Mouse (Mus musculus) layer of hippocampus, postnatal 14 days (tissue): ENCODE data around the gene Tmem63c. TPM values are rescaled to one million over a fixed set of nuclear protein-coding genes. Genes with fewer than 3 reads are reported as not detected.

Source experiments
- DNase-seq, 2 experiments: peaks; one replicate each; pipeline ENCODE4 v3.0.0; 2021 to 2022; ENCODE audit warnings: low spot score in 2 of 2, mixed read lengths in 1 of 2
- long read RNA-seq, 2 experiments: library from polyadenylated mRNA; stranded (forward); transcript quantifications; one replicate each; pipeline ENCODE4 v2.0.0; 2021
- total RNA-seq, 2 experiments: library from RNA; stranded (reverse); gene quantifications; 2 replicates each; pipeline ENCODE4 v1.2.3; 2021

The Tmem63c gene
- total RNA-seq, result 10 to 100 TPM; 30.3 to 33.4 TPM
- long read RNA-seq, experiment 1, partial matches to known transcripts, result 7 of 16 reads
- long read RNA-seq, experiment 1, other reads (novel, unspliced or antisense), result 6 of 16 reads
- long read RNA-seq, experiment 2, partial matches to known transcripts, result 5 of 14 reads
- long read RNA-seq, experiment 2, other reads (novel, unspliced or antisense), result 6 of 14 reads

DNA sequence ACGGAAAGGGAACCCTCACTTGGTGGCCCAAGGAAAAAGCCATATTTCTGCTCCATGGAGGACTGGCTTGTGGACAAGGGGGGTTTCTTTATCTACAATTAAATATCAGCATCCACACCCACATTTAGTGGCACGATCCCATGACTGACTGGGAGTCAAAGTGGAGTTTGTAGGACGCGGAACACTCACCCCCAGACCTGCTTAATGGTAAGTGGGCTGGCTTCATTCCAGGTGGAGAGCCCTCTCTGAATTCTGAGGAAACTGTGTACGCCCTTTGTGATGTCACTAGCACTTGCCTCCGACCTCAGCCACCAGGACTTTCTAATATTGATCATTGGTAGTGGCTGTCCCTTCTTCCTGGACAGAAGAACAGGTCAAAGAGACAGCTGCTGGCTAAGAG is at the start of gene Tmem63c:
TSS of gene Tmem63c (plus strand) at position 301 of the 400 bp plus-strand sequence.
- DNase-seq, result no peak

DNA sequence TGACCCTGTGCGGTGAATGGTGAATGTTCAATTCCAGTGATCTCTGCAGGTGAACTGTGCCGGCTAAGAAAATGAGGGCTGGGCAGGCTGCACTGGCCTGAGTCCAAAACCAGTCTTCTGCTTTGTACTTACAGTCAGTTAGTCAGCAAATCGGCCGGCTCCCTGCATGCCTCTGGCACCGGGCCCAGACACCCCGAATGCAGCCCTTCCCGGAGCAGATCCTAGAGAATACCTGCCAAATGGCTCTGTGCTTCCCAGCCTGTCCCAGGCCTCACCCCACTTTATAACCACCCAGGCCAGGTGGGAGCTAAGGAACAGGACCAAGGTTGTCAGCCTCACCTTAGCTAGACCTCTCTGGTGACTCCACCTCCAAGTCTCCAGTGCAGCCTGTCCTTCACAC is 47.9 kb upstream of the Tmem63c start:
- DNase-seq, result no peak

DNA sequence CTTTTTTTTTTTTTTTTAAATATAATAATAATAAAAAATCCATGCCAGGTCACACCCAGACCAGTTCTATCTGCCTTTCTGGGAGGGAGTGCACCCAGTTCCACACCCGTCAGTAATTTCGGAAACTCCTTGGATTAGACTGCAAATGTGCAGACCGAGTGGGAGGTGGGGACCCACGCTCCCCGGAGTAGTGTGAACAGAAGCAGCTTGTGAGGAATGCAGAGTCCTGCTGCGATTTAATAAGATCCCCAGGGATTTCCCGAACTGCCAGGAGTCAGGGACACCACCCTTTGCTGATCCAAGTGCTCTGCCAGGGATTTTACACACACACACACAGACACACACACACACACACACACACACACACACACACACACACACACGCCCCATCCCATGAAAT is 47.4 kb upstream of the Tmem63c start:
- no peak for DNase-seq

DNA sequence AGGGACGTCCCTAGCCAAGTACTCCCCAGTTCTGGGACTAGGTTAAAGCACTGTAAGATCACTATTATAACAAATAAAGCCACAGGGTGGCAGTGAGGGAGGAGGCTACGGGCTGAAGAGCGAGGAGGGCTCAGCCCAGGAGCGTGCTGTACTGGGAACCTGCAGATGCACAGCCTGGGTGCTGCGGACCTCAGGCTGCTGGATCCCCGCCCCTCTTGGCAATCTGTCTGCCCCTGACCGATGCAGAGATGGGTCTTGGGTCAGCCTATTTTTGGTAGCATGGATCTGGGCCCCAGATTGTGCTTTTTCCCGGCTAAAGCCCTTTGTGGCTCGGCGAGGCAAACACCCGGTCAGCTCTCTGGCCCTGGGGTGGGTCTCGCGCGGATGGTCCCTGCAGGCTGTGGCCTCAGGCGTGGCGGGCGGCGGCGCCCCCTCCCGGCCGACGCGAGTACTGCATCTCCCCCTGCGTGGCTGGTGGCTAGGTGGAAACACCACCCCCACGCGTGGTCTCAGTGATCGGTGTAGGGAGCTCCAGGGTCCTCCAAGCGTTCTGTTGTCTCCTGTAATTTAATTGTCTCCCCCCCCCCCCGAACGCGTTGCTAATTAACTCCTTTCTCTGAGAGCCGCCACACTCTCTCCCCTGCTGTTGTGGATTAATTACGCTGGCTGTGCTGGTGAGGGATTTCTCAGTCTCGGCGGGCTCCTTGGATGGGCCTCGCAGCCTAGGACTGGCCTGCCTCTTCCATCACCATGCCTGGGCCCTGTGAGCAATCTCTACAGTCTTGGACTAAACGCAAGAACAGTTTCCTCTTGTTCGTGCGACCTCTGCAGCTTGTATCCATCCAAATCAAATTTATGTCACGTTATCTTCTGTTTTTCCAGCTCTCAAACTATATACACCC is 46.5 kb upstream of the Tmem63c start:
- DNase-seq, result peak; percentile 69 to 76

DNA sequence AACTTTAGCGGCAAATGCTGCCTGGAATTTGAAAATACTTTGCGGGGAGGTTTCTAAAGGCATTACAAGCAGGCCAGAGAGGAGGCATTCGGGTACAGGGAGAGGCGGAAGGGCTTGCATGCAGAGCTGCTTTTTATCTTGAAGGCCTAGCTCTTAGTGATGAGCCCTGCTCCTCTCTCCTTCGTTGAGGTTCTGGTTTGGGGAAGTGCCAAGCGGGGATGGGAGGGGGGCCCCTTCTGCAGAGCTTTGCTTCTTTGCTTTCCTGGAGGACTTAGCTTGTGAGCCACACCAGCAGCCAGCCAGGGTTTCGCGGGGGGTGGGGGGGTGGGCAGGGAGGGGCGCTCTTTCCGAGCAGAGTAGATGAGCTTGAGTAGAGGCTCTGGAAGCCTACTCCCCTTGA is 45.4 kb upstream of the Tmem63c start:
- DNase-seq, result no peak

DNA sequence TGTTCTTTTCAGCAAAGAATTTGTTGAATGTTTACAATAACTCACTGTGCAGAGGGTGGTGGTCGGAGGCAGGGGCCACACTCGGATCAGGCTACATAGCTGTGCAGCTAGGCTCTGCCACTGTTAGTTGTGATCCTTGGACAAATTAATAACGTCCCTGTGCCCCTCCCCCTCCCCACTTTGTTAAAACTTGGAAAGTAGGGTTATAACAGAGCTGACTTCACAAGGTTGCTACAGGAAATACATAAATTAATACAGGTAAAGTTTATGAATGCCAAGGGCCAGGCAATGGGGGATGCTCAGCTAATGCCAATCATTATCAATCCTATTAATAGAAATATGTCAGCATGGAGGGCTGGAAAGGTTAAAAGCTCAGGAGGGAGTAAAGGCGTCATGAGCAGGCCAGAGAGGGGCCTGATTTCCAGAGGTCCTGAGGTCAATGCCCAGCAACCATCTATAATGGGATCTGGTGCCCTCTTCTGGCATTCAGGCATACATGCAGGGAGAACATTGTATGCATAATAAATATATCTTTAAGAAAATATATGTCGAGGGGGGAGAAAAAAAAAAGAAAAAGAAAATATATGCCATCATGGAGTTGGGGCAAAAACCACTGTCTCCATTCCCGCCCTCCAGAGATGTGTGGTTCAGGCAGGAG is 44.5 kb upstream of the Tmem63c start:
- DNase-seq, result no peak

DNA sequence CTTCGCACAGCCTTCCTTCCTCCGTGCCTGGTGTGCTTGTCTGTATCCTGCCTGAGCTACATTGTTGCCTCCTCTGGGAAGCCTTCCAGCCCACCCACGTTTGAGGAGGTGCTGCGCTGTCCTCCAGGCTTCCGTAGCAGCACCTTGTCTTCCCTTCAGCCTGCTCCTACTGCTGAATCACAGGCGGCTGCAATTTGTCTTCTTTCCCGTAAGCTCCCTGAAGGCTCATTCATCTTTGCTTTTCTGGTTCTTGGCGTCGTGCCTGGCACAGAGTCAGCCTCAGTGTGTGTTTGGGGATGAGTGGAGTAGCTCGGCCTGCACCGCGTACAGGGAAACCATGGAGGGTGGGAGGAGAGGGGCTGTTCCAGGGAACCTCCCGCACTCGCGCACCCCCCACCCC is 43.3 kb upstream of the Tmem63c start:
- peak in 1 of 2 experiments; percentile 55 for DNase-seq

DNA sequence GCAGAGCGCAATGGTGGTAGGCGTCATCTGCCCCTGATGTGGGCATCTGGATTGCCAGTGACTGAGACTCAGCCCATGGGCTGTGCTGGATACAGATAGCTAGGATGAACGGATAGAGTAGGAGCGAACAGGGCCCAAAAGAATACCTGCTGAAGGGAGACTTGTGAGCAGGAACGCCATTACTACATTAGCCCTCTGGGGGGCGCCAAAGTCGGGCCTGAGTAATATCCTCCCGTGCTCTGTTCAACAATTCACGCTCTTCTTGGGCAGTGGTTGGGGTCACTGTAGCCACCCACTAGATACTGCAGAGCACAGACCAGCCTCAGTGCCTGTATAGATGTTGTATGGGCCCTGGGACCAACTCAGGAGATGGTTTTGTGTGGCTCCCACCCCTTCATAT is 40.0 kb upstream of the Tmem63c start:
- DNase-seq, result no peak

DNA sequence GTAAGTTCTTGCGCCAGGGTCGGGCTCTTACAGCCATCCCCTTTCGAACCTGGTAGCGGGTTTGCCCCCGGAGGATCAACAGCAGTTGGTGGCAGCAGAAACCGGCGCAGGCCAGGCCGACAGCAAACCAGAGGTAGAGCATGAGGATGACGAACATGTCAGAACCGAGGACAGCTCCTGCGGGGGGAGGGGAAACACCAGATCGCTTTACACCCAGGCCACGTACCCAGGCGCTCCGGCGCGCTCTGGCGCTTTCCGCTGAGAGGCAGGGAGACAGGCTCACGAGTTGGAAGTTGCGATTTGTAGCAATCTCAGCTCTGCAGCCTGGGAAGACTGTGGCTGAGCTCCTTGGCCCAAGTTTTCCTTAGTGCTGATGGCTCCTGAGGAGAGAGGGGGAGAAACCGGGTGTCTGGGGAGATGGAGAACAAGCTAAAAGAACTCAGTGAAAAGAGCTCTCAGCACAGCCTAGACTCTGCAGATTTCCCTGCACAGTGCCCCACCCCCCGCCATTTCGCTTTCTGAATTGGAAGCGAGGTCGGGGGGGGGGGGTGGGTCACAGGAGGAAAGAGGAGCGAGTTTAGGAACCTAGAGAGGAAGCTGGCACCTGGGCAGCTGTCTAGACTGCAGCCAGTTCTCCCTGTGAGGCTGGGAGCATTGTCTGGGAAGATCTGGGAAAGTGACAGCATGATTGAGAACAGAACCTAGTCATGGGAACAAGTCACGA is 37.5 kb upstream of the Tmem63c start:
- peak in 1 of 2 experiments; percentile 65 for DNase-seq

DNA sequence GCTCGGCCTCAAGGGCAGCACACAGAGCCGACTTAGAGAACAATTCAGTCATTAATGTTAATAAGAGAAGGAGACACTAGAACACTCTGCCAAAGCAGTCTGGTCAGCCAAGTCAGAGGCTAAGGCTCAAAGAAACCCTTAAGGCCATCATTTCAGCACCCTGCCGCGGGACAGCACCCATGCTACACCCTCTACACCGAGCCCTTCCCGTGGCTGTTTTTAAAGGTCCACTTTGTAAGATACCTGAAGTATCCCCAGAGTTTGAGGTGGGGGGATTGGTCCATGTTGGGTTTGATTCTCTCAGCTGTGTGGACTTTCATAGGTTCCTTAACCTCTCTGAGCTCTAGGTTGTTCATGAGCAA is 37.0 kb upstream of the Tmem63c start:
- no peak for DNase-seq

DNA sequence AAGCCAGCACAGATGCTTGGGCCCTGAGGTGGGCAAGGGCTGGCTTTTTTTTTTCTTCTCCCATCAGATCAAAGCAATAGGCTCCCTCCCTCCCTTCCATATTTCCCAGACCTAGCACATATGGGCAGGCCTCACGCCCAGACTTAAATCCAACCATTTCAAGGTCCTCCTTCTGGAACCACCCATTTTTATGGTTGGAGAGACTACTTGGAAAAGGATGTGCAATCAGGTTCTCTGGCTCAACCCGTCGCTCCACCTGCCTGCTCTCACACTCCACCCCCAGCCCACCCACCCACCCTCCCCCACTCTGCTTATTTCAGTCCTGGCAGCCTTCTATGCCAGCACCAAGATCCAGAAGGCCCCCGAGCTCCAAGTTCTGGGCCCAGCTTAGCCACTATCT is 34.6 kb upstream of the Tmem63c start:
- no peak for DNase-seq

DNA sequence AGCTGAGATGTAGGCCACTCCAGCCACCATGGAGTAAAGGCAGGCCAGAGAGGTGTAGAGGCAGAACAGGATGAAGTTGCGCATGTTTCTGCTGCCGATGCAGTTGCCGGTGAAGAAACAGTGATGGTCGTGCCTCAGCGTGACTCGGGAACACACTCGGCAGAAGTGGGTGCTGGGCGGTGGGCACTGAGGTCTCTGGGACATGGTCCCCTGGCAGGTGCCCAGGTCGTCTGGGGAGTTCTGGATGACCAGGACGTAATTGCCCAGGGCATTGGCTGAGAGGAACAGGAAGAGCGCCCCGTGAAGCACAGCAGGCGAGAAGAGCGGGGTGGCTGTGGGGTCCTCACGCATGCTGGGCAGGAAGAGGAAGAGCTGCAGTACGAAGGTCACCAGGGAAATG is 32.9 kb upstream of the Tmem63c start:
- DNase-seq, result no peak

DNA sequence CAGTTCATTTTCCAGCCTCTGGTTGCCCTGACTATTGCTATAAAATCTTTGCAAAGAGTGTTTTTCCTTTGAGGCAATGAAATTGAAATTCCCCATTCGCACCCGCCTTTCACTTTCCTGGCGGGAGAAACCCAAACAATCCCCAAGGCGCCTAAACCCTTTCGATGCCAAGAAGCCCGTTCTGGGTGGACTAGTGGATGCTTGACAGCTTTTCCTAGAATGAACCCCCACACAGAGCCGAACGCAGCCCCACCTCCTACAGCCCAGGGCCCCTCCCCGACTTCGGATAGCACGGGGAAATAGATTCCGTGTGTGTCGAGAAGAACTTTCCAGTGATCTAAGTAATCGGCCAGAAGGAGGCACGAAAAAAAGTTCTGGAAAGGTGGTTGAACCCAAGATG is 31.8 kb upstream of the Tmem63c start:
- DNase-seq, result no peak

DNA sequence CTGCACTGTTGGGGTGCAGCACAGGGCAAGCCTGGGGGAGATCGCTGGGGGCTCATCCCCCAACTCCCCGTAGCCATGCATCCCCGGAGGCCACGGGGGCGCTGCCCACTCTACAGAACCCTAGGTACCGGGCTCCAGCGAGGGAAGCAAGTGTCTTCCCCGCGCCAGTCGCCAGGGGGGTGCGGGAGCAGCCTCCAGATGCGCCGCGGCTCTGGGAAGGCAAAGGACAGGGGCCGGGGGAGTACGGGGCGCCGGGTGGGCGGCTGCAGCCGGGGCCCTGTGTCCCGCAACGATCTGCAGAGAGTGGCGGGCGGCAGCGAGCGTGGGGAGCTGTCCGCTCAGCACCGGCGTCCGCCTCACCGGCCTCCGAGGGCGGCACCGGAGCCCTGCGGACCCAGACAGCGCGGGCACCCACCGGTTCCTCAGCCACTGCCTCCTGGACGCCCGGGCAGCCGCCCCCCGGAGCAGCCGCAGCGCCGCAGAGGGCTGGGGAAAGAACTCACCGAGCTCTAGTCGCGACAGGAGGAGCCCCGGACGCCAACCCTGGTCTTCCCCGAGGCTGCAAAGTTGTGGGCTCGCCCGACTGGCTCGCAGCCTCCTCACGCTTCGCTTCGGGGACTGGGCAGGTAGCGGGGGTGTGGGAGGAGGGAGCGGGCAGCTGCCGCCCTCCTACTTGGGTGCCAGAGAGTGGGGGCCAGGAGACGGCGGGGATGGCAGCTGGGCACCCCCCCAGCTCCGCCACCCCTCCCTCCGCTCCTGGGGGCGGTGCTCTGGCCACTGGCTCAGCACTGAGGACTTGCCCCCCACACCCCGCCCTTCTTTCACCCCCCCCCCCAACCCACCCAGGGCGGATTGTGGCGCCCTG is 31.0 kb upstream of the Tmem63c start, which contains the start of gene Zdhhc22:
TSS of gene Zdhhc22 (minus strand) at position 541 of the 865 bp plus-strand sequence.
- DNase-seq, result no peak

DNA sequence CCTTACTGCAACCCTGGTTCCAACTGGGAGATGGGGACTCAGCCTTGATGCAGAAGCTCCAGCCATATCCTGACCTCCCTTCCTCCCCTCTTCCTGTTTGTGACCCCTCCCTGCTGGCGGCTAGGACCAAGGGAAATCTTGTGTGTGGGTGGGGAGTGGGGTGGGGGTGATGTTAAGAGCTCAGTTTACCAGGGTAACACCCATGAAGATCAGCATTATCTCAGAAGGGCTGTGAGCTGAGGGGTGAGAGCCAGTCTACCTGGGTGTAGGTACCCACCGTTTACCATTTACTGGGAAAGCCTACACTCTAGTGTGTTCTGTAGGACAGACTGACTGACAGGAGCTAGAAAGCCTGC is 30.4 kb upstream of the Tmem63c start:
- no peak for DNase-seq

DNA sequence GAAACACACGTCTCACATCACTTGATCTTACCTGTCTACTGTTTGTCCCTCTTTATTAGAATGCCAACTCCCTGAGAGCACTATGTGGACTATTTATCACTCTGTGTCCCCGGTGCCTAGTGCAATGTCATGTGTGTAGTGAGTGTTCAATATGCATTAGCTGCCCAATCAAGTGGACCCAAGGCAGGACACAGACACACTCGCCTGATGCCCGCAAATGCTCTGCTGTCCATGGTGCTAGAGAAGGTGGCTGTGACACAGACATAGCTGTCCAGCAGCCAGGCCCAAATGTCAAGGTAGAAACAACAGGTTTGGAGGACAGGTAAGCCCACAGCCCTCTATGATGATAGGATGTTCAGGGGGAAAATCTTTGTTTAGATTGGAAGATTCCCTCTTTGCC is 27.0 kb upstream of the Tmem63c start:
- DNase-seq, result no peak

DNA sequence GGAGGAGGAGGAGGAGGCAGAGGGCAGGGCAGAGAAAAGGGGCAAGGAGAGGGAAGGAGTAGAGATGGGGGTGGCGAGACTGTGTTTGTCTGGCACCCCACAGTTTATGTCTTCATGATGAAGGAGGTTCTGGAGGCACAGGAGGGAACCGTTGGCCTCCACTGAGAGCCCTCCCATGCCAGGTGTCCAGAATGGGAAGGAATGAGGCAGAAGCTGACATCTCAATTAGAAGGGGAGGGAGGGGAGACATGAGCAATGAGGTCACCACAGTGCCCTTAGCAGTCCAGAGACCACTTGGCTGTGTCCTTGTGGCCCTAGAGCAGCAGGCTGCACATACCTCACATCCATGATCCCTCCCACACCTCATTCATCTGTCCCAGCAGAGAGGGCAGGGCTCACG is 26.4 kb upstream of the Tmem63c start:
- no peak for DNase-seq

DNA sequence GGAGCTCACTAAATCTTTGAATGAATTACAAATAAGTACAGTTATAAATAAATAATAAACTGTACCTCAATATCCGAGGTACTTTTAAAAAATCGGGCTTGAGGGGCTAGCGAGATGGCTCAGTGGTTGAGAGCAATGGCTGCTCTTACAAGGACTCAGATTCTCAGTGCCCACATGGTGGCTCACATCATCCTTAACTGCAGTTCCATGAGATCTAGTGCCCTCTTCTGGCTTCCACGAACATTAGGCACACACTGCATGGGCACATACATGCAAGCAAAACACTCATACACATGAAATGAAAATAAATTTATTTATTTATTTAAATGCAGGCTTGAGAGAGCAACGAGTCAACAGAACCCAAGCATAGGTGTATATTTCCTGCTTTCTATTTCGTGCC is 25.2 kb upstream of the Tmem63c start:
- DNase-seq, result no peak

DNA sequence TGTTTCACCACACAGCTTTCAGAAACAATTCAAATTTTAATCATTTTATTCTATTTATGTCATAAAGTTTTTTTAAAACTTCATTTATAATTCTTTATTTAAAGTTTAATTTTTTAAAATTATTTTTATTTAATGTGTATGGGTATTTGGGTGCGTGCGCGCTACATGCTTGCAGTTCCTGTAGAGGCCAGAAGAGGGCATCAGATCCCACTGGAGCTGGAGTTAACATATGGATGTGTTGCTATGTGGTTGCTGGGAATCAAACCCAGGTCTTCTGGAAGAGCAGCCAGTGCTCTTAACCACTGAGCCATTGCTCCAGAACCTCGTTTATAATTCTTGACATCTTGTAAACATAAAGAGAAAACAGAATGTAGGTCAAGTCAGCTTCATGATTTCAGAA is 22.4 kb upstream of the Tmem63c start:
- no peak for DNase-seq

DNA sequence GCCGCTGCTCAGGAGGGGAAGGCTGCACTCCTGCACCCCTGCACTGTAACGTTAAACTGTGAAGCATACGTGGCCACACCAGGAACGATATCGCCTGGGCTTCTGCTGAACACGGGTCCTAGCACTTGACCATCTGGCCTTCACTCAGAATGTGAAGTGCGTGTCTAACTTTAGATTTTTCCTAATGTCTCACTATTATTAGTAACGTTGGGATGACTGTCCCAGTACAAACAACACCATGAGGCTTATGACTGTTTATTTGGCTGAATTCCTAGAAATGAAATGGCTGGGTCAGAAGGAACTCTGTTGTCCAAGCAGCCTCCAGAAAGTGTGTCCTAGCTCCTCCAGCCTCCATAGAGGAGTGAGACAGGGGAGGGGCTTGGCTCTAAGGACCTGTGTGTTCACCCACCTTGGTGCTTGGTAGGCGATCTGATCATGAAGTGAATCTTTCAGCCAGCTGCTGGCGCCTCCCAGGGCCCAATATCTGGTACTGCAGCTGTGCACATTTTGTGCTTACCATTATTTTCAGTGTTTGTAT is 21.8 kb upstream of the Tmem63c start:
- no peak for DNase-seq
